Mouse (Mus musculus): ENCODE results near the gene Prdm15. TPM values are rescaled to one million over a fixed set of nuclear protein-coding genes. Genes with fewer than 3 reads are reported as not detected.

Prdm15 gene
- total and polyA plus RNA-seq, 3 experiments = 6.4 to 7.9 (median 7.3) TPM

DNA sequence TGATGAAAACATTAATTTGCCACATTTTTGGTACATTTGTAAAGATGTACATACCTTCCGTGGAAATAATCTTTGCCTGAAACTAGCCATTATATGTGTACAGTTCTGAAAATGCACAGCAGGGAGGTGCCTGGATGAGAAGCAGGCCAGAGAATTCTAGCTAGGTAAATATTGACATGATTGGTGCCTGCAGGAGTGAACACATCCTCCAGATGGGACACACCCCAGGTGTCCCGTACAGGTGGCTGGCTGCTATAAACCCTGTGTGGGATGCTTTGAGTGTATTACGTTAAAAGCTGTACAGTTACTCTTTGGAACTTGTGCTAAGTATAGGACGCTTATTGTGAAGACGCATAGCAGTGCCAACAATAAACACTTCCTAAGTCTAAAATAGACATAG is 68.6 kb downstream of the Prdm15 start:
- no peak overlapping the region for H3K9ac ChIP-seq (ENCODE audit: insufficient read depth, low read depth)
- peaks cover 2 to 3% of the 10 kb centered on the region in 2 experiments; a peak in 2 of 4 replicates for H3K4me1 ChIP-seq (ENCODE audit: control insufficient read depth in 1 of 2, insufficient read depth in 2 of 2)
- DNase-seq (ENCODE audit: extremely low read depth) = no peak
- dilution Hi-C loops (cut with MboI; ENCODE audit: extremely low pct_ligation_motif_present, extremely low pct_unique_long_range_greater_than_20kb, low sequenced_read_pairs) = no loop called here
- H3K27ac ChIP-seq (ENCODE audit: insufficient read depth, low read depth) = no peak overlapping the region
- no peak for TF ChIP-seq IRF4 (IDR thresholded peaks at IDR 0.05; ENCODE audit: low read depth, low read length)
- TF ChIP-seq NRF1 (IDR thresholded peaks at IDR 0.05; ENCODE audit: low read depth, low read length) = no peak
- no peak for TF ChIP-seq E2F4 (IDR thresholded peaks at IDR 0.05; ENCODE audit: insufficient replicate concordance, low read depth, low read length)
- TF ChIP-seq ELF1 (IDR thresholded peaks at IDR 0.05; ENCODE audit: low read depth, low read length) = no peak
- TF ChIP-seq CHD1 (IDR thresholded peaks at IDR 0.05; ENCODE audit: low read depth, low read length) = no peak
- no peak overlapping the region for H3K4me3 ChIP-seq (replicated peaks in 1 of 3; ENCODE audit: low read depth in 2 of 3, low read length in 2 of 3, poor library complexity in 1 of 3)
- in situ Hi-C loops (cut with MboI; ENCODE audit: low pct_ligation_motif_present, low pct_unique_long_range_greater_than_20kb, low sequenced_read_pairs) = no loop called here
- H3K9me3 ChIP-seq (replicated peaks; ENCODE audit: low read length) = no peaks in the 10 kb centered on the region
- no peaks in the 10 kb centered on the region for H3K79me2 ChIP-seq (replicated peaks; ENCODE audit: control insufficient read depth, extremely low read depth, insufficient read depth, poor library complexity, severe bottlenecking)
- H3K27me3 ChIP-seq (replicated peaks) = no peaks in the 10 kb centered on the region
- H3K36me3 ChIP-seq (replicated peaks in 1 of 2; ENCODE audit: control insufficient read depth in 1 of 2, insufficient read depth in 1 of 2, low read length in 1 of 2) = no peaks in the 10 kb centered on the region
- H3K4me2 ChIP-seq (ENCODE audit: insufficient read depth, low read depth, poor library complexity, severe bottlenecking) = no peak overlapping the region

DNA sequence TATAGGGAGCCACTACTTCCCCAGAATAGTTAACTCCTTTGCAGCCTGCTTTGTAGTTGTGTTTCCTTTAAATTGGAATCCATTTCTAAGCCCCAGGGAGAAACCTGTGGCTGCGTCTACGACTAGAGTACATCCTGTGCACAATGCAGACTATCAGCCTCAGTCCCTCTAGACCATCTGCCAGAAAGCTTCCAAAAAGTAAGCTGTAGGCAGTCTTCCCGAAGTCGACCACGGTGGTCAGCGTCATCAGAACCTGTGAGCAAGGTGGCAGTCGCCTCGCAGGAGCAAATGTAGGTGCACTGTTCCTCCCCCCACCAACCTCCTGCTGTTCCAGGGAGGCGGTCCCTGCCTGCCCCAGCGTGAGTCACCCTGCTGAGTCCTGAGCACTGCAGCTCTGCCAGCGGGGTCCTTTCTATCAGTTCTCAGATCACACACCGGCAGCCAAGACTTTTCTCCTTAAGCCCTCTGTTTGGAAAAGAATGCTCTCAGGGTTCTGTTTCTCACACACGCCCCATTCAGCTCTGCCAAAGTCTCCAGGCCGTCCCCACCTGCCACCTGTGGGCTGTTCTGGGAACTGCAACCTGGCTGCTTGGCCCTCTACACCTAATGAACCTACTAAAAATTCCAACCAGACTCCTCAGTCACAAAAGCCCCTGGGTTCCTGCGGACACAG is 73.2 kb downstream of the Prdm15 start:
- H3K9me3 ChIP-seq (replicated peaks; ENCODE audit: low read length) = no peaks in the 10 kb centered on the region
- no peaks in the 10 kb centered on the region for H3K79me2 ChIP-seq (replicated peaks; ENCODE audit: control insufficient read depth, extremely low read depth, insufficient read depth, poor library complexity, severe bottlenecking)
- H3K4me3 ChIP-seq (replicated peaks in 1 of 3; ENCODE audit: low read depth in 2 of 3, low read length in 2 of 3, poor library complexity in 1 of 3) = no peak overlapping the region
- peaks cover 2 to 3% of the 10 kb centered on the region in 2 experiments; a peak in 2 of 4 replicates for H3K4me1 ChIP-seq (ENCODE audit: control insufficient read depth in 1 of 2, insufficient read depth in 2 of 2)
- in situ Hi-C loops (cut with MboI; ENCODE audit: low pct_ligation_motif_present, low pct_unique_long_range_greater_than_20kb, low sequenced_read_pairs) = no loop called here
- dilution Hi-C loops (cut with MboI; ENCODE audit: extremely low pct_ligation_motif_present, extremely low pct_unique_long_range_greater_than_20kb, low sequenced_read_pairs) = no loop called here
- TF ChIP-seq RAD21 (IDR thresholded peaks at IDR 0.05; ENCODE audit: low read depth, low read length) = peak; percentile 82
- peak; percentile 95 for TF ChIP-seq SMC3 (IDR thresholded peaks at IDR 0.05; ENCODE audit: low read depth, low read length)
- no peak for TF ChIP-seq GABPA (IDR thresholded peaks at IDR 0.05; ENCODE audit: insufficient replicate concordance, low read depth, low read length)
- TF ChIP-seq CTCF (conservative IDR thresholded peaks at IDR 0.05 in 1 of 2, IDR thresholded peaks at IDR 0.05 in 1 of 2; ENCODE audit: low read depth in 2 of 2, low read length in 2 of 2) = peak; percentile 89
- TF ChIP-seq ZC3H11A (IDR thresholded peaks at IDR 0.05; ENCODE audit: low read depth, low read length) = peak; percentile 32; the same call in 1 of the 2 replicates
- no peak for TF ChIP-seq MAZ (IDR thresholded peaks at IDR 0.05; ENCODE audit: low read depth, low read length)
- H3K4me2 ChIP-seq (ENCODE audit: insufficient read depth, low read depth, poor library complexity, severe bottlenecking) = peak overlapping the region; percentile 29; the same call in 1 of the 2 replicates
- H3K36me3 ChIP-seq (replicated peaks in 1 of 2; ENCODE audit: control insufficient read depth in 1 of 2, insufficient read depth in 1 of 2, low read length in 1 of 2) = no peaks in the 10 kb centered on the region
- H3K27me3 ChIP-seq (replicated peaks) = no peaks in the 10 kb centered on the region
- no peak overlapping the region for H3K27ac ChIP-seq (ENCODE audit: insufficient read depth, low read depth)
- DNase-seq (ENCODE audit: extremely low read depth) = peak; percentile 78
- H3K9ac ChIP-seq (ENCODE audit: insufficient read depth, low read depth) = no peak overlapping the region

DNA sequence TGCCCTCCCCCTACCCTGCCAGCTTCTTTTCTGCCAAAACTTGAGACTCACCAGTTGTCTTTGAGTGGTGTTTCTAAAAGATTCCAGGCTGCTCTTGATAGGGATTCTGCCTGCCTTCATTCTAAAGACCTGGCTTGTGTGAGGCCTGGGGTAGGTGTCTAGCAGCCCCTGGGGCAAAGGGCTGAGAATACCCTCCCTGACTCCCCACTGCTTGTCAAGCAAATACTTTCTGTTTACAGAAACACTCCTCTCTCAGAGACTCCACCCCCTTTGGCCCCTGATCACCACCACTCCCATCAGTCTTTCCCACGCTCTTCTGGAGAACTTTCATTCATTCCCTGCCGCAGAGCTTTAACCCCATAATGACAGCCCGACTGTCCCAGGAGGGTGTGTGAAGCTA is 85.1 kb downstream of the Prdm15 start:
- Histone ChIP-seq H3K36me3 (replicated peaks in 1 of 2; ENCODE audit: control insufficient read depth in 1 of 2, insufficient read depth in 1 of 2, low read length in 1 of 2) (no peaks in the 10 kb centered on the region), H3K4me3 (replicated peaks in 1 of 3; ENCODE audit: low read depth in 2 of 3, low read length in 2 of 3, poor library complexity in 1 of 3) (no peak overlapping the region), H3K9ac (ENCODE audit: insufficient read depth, low read depth) (no peak overlapping the region), H3K27ac (ENCODE audit: insufficient read depth, low read depth) (no peak overlapping the region), H3K79me2 (replicated peaks; ENCODE audit: control insufficient read depth, extremely low read depth, insufficient read depth, poor library complexity, severe bottlenecking) (no peaks in the 10 kb centered on the region), H3K9me3 (replicated peaks; ENCODE audit: low read length) (no peaks in the 10 kb centered on the region), H3K27me3 (replicated peaks) (no peaks in the 10 kb centered on the region), H3K4me2 (ENCODE audit: insufficient read depth, low read depth, poor library complexity, severe bottlenecking) (no peak overlapping the region), H3K4me1 (ENCODE audit: control insufficient read depth in 1 of 2, insufficient read depth in 2 of 2) (no peaks in the 10 kb centered on the region)
- in situ Hi-C loops (cut with MboI; ENCODE audit: low pct_ligation_motif_present, low pct_unique_long_range_greater_than_20kb, low sequenced_read_pairs) (no loop called here), dilution Hi-C loops (cut with MboI; ENCODE audit: extremely low pct_ligation_motif_present, extremely low pct_unique_long_range_greater_than_20kb, low sequenced_read_pairs) (no loop called here)
- TF ChIP-seq MAZ (IDR thresholded peaks at IDR 0.05; ENCODE audit: low read depth, low read length) (no peak), MXI1 (IDR thresholded peaks at IDR 0.05; ENCODE audit: low read depth, low read length) (no peak), POLR2AphosphoS2 (IDR thresholded peaks at IDR 0.05; ENCODE audit: low read depth, low read length) (no peak)
- DNase-seq (ENCODE audit: extremely low read depth) = no peak

All from CH12.LX (cell line).